Mouse (Mus musculus) G1E-ER4 (cell line): ENCODE measurements around the gene Ndufs4. TPM values are rescaled to one million over a fixed set of nuclear protein-coding genes. Genes with fewer than 3 reads are reported as not detected.

Source experiments
- GATA1 ChIP-seq: IDR thresholded peaks from one replicate; pipeline ENCODE4 v1.8.0; 2012; ENCODE audit warnings: low read length, inconsistent platforms
- polyA plus RNA-seq: library from polyadenylated mRNA; stranded (reverse); fragments of >175 nt; gene quantifications from 2 replicates; pipeline ENCODE4 v1.2.3, GENCODE M21; 2012

The Ndufs4 gene
- polyA plus RNA-seq, 1 experiment: 4.8 TPM

DNA sequence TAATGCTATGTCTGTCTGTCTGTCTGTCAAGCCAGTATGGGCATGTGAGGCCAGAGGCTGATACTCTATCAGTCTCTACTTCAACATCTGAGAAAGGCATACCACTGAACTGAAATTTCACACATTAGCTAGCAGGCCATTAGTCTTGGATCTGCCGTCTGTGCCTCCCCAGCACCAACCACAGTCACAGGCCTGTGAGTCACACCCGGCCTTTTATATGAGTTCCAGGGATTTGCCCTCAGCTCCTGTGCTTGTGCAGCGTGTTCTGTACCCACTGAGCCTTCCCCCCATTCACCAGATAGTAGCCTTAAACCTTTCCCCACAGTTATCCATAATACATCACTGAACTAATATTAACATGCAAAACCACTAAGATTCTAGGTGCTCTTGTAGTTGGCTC is 26.0 kb downstream of the Ndufs4 start:
- no peak for TF ChIP-seq GATA1

DNA sequence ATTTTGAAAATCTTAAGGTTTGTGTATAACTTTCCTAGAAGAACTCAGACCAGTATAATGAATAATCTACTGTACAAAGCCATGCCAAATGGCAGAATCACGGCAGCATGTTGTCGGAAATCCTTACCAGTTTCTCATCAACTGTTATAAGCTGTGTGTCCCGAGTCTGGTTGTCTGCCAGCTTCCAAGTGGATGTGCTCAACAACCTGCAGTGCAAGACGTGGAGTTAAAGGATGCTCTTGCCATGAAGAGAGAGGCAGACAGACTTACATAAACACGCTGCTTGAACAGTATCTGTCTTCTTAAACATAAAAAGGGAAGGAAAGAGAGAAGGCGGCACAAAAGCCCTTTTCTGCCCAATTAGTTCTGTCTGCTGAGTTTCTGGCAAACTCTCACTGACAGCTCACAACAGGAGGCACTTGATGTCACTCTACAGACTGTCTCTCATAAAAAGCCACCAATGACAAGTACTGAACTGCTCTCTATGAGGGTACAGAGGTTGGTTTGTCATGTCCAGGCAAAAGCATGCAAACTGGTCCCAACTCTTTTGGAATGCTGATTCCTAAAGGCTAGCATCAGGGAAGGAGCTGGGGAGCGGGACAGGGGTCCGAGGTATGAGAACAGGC is 36.6 kb downstream of the Ndufs4 start:
- no peak for TF ChIP-seq GATA1

GRCm38 (mm10) chr13:114344979-114345712 is 42.9 kb downstream of the Ndufs4 start:
- no peak for TF ChIP-seq GATA1

GRCm38 (mm10) chr13:114344220-114344973 is 43.7 kb downstream of the Ndufs4 start:
- TF ChIP-seq GATA1: peak; percentile 36

DNA sequence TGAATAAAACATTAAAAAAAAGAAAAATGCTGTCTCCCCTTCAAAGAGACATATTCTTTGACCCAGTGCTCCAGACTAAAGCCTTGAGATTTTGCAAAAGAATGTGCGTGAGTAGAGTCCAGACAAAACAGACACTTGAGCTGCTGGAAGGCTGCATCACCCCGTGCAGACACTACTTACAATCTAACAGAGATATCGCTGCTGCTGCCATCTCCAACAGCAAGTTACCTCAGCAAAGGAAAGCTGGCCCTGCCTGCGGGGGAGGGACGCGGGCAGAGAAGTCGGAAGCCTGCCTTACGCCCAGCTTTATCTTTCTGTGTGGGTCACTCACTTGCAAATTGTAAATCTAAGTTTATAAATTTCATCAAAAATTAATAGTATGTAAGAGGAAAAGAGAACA is 45.1 kb downstream of the Ndufs4 start:
- no peak for TF ChIP-seq GATA1

DNA sequence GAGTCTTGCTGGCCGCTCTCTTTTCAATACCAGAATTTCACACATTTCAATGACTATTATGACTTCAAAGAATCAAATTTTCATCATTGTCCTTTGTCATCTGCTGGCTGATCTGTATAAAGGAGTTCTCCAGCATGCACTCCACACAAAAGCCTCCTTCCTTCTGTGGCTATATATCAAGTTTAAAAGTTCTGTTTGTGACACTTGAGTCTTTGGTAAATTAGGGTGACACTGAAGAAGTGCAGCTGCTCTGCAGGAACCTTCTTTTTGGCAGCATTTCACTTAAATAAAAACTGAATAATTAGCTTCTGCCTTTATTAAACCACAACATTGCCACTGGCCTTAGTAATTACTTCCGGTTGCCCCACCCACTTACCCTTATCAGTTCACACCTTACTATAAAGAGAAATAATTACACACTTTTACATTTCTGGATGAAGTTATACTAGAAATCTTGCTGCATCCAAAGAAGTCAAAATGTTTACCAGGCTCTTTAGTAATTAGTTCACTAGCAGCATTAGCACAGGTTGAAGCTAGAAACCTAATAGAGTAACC is 68.1 kb downstream of the Ndufs4 start:
- no peak for TF ChIP-seq GATA1

GRCm38 (mm10) chr13:114319136-114319535 is 68.9 kb downstream of the Ndufs4 start:
- no peak for TF ChIP-seq GATA1

DNA sequence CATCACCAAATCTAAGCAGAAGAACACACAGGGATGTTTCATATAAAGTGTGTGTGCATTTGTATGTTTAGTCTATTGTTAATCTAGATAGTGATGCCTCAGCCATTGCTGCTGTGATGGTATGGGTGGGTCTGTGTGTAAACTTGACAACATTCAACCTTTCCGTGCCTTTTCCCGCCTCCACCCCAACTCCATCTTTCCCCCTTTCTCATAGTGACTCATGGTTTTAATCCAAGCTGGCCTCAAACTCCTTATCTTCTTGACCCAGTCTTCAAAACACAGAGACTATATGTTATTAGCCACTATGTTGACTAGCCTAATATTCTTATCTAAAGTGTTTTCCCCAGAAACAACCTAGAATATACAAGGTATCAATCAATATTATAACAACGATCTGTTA is 72.7 kb downstream of the Ndufs4 start:
- TF ChIP-seq GATA1: no peak

- TF ChIP-seq GATA1: no peak
Observed at GRCm38 (mm10) chr13:114314953-114315352, 73.1 kb downstream of the Ndufs4 start.

DNA sequence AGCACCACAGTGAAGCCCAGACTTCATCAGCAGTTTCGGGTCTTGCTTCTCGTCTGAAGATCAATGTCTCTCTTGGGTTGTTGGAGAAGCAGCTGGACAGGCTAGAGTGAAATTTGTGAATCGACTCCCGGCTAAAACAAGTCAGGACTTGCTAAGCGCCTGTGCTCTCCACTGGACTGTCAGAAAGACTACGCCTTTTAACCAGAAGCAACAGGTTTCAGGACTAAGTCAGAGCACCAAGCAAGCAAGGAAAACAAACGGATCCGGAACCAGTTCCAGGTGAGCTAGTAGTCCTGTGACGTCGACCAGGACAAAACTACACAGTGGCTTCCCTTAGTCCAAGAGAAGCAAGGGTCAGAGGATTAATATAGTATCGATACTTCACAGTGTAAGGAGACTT is 77.5 kb downstream of the Ndufs4 start:
- no peak for TF ChIP-seq GATA1

DNA sequence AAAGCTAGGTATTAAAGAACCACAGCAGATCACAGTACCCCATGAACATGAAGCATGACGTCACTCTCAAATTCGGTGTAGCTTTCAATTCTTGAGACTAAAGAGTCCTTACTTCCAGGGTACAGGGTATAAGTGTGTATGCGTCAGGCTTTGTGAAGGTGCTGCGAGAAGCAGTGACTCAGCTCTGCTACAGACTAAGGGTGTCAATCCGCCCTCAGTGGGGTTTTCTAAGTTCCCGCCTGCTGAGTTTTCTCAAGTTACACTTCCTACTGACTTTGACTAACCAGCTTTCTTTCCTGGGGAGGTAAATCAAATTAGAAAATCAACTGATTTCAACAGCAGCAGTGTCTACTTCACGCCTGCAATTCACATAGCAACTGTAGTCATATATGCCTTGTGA is 83.4 kb downstream of the Ndufs4 start:
- TF ChIP-seq GATA1: no peak

GRCm38 (mm10) chr13:114303466-114304175 is 84.4 kb downstream of the Ndufs4 start:
- no peak for TF ChIP-seq GATA1

GRCm38 (mm10) chr13:114297761-114298160 is 90.3 kb downstream of the Ndufs4 start:
- TF ChIP-seq GATA1: no peak

DNA sequence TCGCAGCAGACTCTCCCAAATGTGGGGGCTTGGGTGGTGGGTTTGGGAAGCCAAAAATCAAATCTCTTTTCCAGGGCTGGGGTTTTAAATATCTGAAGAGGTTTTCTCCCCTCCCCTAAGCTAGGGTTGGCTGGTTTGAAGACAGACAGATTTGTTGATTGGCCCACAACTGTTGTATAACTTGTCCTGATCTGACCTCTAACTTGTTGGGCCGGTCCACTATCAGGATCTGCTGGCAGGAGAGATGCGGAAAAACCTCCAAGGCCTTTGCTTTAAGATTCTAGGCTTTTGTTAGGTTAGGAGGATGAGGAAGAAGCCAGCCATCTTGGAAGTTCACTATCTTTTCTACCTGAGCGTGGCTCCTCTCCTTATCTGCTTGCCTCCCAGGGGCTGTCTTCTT is 91.5 kb downstream of the Ndufs4 start:
- no peak for TF ChIP-seq GATA1

GRCm38 (mm10) chr13:114289411-114289810 is 98.6 kb downstream of the Ndufs4 start:
- TF ChIP-seq GATA1: no peak

DNA sequence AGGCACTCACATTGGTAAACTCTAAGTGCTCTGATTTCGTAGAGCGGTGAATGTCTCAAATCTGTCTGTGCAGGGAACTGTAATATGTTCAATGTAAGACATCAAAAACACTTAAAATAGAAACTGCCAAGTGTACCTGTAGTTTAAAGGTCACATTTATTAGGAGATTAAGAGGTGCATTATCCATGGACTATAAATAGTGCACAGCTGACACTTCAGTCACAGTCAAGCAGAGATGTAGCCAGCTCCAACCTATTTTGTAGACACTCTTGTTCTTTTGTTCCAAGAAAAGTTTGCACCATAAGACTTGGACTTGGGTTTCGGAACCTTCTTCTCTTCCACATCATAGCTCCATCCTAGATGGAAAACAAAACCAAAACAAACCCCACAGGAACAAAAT is 99.5 kb downstream of the Ndufs4 start:
- no peak for TF ChIP-seq GATA1
